11 mouse cellular contexts compared by ENCODE assay signal in genomic region chrX:136313303-136313702, GRCm38 (mm10). TPM values are rescaled to one million over a fixed set of nuclear protein-coding genes. Genes with fewer than 3 reads are reported as not detected.
DNase-seq lines count a peak whose midpoint lies in the region; ATAC-seq and TF ChIP-seq lines count a peak whose summit lies in the region.
"Had no signal": no experiment of that assay in that cellular context is flagged by ENCODE, and none has a peak within 500 bp of the region (broad histone marks: within the 10 kb centered on the region; RNA-seq: fewer than 3 reads in every experiment).

No protein-coding gene starts in this region.

- no peaks in the 10 kb centered on the region for H3K4me1 ChIP-seq in forebrain, postnatal 0 days (ENCODE audit: insufficient read depth)
- no peaks in the 10 kb centered on the region for H3K4me1 ChIP-seq in limb, embryonic 13.5 days
- H3K4me1 ChIP-seq: heart, embryonic 15.5 days; stomach, embryonic 15.5 days had no signal

- ATAC-seq in forebrain, postnatal 0 days, result peak; percentile 78
- ATAC-seq in limb, embryonic 13.5 days (ENCODE audit: low FRiP score, low read depth), result peak; percentile 64; the same call in 1 of the 2 replicates
- no peak for ATAC-seq in megakaryocyte progenitor cell, adult 5-6 weeks (replicated peaks; ENCODE audit: poor library complexity)

- no peak overlapping the region; the same call in 1 of the 2 replicates for H3K9ac ChIP-seq in forebrain, postnatal 0 days
- no peak overlapping the region; the same call in 1 of the 2 replicates for H3K9ac ChIP-seq in limb, embryonic 13.5 days
- H3K9ac ChIP-seq: heart, embryonic 15.5 days; stomach, embryonic 15.5 days had no signal

- peak overlapping the region; percentile 21; the same call in 1 of the 2 replicates for H3K4me2 ChIP-seq in forebrain, postnatal 0 days (ENCODE audit: low read depth)
- peak overlapping the region; percentile 31 for H3K4me2 ChIP-seq in limb, embryonic 13.5 days (replicated peaks)
- H3K4me2 ChIP-seq: heart, embryonic 15.5 days; stomach, embryonic 15.5 days had no signal

- no peak for TF ChIP-seq CTCF in forebrain, postnatal 0 days (IDR thresholded peaks at IDR 0.05; ENCODE audit: low read depth)

- H3K27ac ChIP-seq in forebrain, postnatal 0 days (ENCODE audit: low read depth, low read length), result 0 out of 2 replicates have a peak overlapping the region, but pooled peaks have one; percentile 29
- no peak overlapping the region for H3K27ac ChIP-seq in limb, embryonic 13.5 days
- H3K27ac ChIP-seq: heart, embryonic 15.5 days; stomach, embryonic 15.5 days had no signal

- 42% methylated on average over 4 of the region's 4 CpGs for WGBS in forebrain, postnatal 0 days
- 22% methylated on average over 4 of the region's 4 CpGs for WGBS in limb, embryonic 13.5 days

- peak; percentile 4 to 7 for DNase-seq in cerebellum, adult 18-20 months
- DNase-seq in cerebellum, postnatal 4 days (ENCODE audit: low spot score in 2 of 2), result no peak
- DNase-seq in brain, adult 2 months (ENCODE audit: low read depth, low spot score), result peak; percentile 66
- DNase-seq in forebrain, postnatal 0 days, result peak; percentile 33
- no peak for DNase-seq in gastrocnemius, adult 8-10 months (ENCODE audit: low spot score in 2 of 2)
- DNase-seq in cerebellum, postnatal 36 days, result no peak

- no peaks in the 10 kb centered on the region for H3K9me3 ChIP-seq in forebrain, postnatal 0 days (ENCODE audit: low read length)
- no peaks in the 10 kb centered on the region for H3K9me3 ChIP-seq in limb, embryonic 13.5 days
- H3K9me3 ChIP-seq: heart, embryonic 15.5 days; stomach, embryonic 15.5 days had no signal

- H3K27me3 ChIP-seq in forebrain, postnatal 0 days (ENCODE audit: insufficient read depth, low read length), result no peaks in the 10 kb centered on the region
- H3K27me3 ChIP-seq in limb, embryonic 13.5 days, result peaks cover 3% of the 10 kb centered on the region; the same call in 1 of the 2 replicates
- H3K27me3 ChIP-seq: heart, embryonic 15.5 days; stomach, embryonic 15.5 days had no signal

- no peak overlapping the region for H3K4me3 ChIP-seq in forebrain, postnatal 0 days (ENCODE audit: low read depth, low read length)
- H3K4me3 ChIP-seq in limb, embryonic 13.5 days, result no peak overlapping the region
- H3K4me3 ChIP-seq: heart, embryonic 15.5 days; myocyte; stomach, embryonic 15.5 days had no signal

- no peaks in the 10 kb centered on the region for H3K36me3 ChIP-seq in forebrain, postnatal 0 days (ENCODE audit: insufficient read depth)
- no peaks in the 10 kb centered on the region for H3K36me3 ChIP-seq in limb, embryonic 13.5 days
- H3K36me3 ChIP-seq: heart, embryonic 15.5 days; stomach, embryonic 15.5 days had no signal

RNA-seq across cellular contexts. Expression of gene Bex3, which starts 43.2 kb away (rescaled TPM):
- 219 and 271 TPM in 2 replicates for total RNA-seq in forebrain, postnatal 0 days (2014; rRNA removed)
- polyA plus RNA-seq in forebrain, postnatal 0 days (2015; fragmentation: Nextera tagmentation; extraction: Ambion mirVana), result 782 and 828 TPM in 2 replicates
- 543 and 554 TPM in 2 replicates for polyA plus RNA-seq in limb, embryonic 13.5 days (2015; fragmentation: Nextera tagmentation; extraction: Ambion mirVana)
- total RNA-seq in megakaryocyte progenitor cell, adult 5-6 weeks (2015), result 145 and 158 TPM in 2 replicates
- total RNA-seq in megakaryocyte progenitor cell, adult 5-6 weeks (2017), result 96.6 and 102 TPM in 2 replicates
- total RNA-seq in gastrocnemius, adult 8-10 months (2022), result 1 to 10 TPM; 1.0 to 2.0 (median 1.7) TPM

Comparison
In these comparisons a context has a peak if more than half of its experiments do, and no peak if none do; other contexts are left out.
1. DNase-seq: peak in cerebellum, adult 18-20 months (2 of 2), brain, adult 2 months (single experiment) and forebrain, postnatal 0 days (single experiment); none in cerebellum, postnatal 4 days (0 of 2), gastrocnemius, adult 8-10 months (0 of 2) and cerebellum, postnatal 36 days (0 of 2).
2. RNA of gene Bex3, which starts 43.2 kb away (total RNA-seq): 219 to 271 TPM in forebrain, postnatal 0 days and 96.6 to 158 TPM in megakaryocyte progenitor cell, adult 5-6 weeks; 1.0 to 2.0 TPM in gastrocnemius, adult 8-10 months; every median in the first group is over 10 times any median in the second.